ENCODE assay signal across 8 mouse cellular contexts in the genomic region with DNA sequence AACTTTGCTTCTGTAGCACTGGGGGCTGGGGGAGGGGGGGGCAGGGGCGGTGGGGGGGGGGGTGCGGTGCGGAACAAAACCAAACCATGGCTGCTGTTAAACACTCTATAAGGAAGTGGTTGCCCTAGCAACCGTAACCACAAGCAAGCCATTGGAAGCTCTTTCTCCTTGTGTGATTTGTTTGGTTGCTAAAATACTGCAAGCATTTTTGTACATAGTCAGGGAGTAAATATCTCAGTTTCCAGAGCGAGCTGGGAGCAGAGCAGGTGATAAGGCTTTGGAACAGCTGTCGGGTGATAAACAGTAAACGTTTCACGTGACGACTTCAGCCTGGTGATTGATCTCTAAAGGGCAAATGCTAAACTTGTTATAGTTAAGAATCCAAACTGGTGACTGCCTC.
DNase-seq lines count a peak whose midpoint lies in the region; ATAC-seq and TF ChIP-seq lines count a peak whose summit lies in the region.

No protein-coding gene starts in this region.

- H3K36me3 ChIP-seq in kidney, postnatal 0 days (ENCODE audit: insufficient read depth, low read length) = no peaks in the 10 kb centered on the region
- H3K36me3 ChIP-seq in forebrain, embryonic 11.5 days (ENCODE audit: control insufficient read depth, insufficient read depth, low read length) = no peaks in the 10 kb centered on the region
- no peaks in the 10 kb centered on the region for H3K36me3 ChIP-seq in intestine, embryonic 15.5 days
- H3K36me3 ChIP-seq in midbrain, embryonic 12.5 days = no peaks in the 10 kb centered on the region

- H3K27me3 ChIP-seq in kidney, postnatal 0 days (ENCODE audit: insufficient read depth, low read length) = no peaks in the 10 kb centered on the region
- H3K27me3 ChIP-seq in forebrain, embryonic 11.5 days (ENCODE audit: control insufficient read depth, insufficient read depth, low read length) = no peaks in the 10 kb centered on the region
- no peaks in the 10 kb centered on the region for H3K27me3 ChIP-seq in intestine, embryonic 15.5 days (replicated peaks)
- no peaks in the 10 kb centered on the region for H3K27me3 ChIP-seq in midbrain, embryonic 12.5 days

- peak; percentile 53 for DNase-seq in kidney, postnatal 0 days (ENCODE audit: low spot score)
- DNase-seq in kidney, adult 18-20 months = no peak
- no peak for DNase-seq in forebrain, embryonic 11.5 days (ENCODE audit: low spot score)
- DNase-seq in cerebellum, postnatal 4 days (ENCODE audit: low spot score in 2 of 2) = no peak
- no peak for DNase-seq in cerebellum, adult 9-11 months
- DNase-seq in cerebellum, postnatal 14 days = no peak

- no peaks in the 10 kb centered on the region for H3K4me1 ChIP-seq in kidney, postnatal 0 days (replicated peaks; ENCODE audit: insufficient read depth, low read length)
- H3K4me1 ChIP-seq in forebrain, embryonic 11.5 days (replicated peaks; ENCODE audit: control insufficient read depth, insufficient read depth, low read length) = peaks cover 2% of the 10 kb centered on the region; the same call in 1 of the 2 replicates
- no peaks in the 10 kb centered on the region for H3K4me1 ChIP-seq in intestine, embryonic 15.5 days (replicated peaks)
- peaks cover 8% of the 10 kb centered on the region for H3K4me1 ChIP-seq in midbrain, embryonic 12.5 days

- H3K4me2 ChIP-seq in kidney, postnatal 0 days (ENCODE audit: low read length) = peak overlapping the region; percentile 21; the same call in 1 of the 2 replicates
- H3K4me2 ChIP-seq in forebrain, embryonic 11.5 days (ENCODE audit: low read depth, low read length, severe bottlenecking) = no peak overlapping the region
- peak overlapping the region; percentile 39 for H3K4me2 ChIP-seq in intestine, embryonic 15.5 days (replicated peaks)
- peak overlapping the region; percentile 26; the same call in 1 of the 2 replicates for H3K4me2 ChIP-seq in midbrain, embryonic 12.5 days (replicated peaks)

- no peaks in the 10 kb centered on the region for H3K9me3 ChIP-seq in kidney, postnatal 0 days (replicated peaks; ENCODE audit: low read length)
- H3K9me3 ChIP-seq in forebrain, embryonic 11.5 days (ENCODE audit: control insufficient read depth, low read length) = no peaks in the 10 kb centered on the region
- H3K9me3 ChIP-seq in intestine, embryonic 15.5 days = no peaks in the 10 kb centered on the region
- H3K9me3 ChIP-seq in midbrain, embryonic 12.5 days = no peaks in the 10 kb centered on the region

- no peak overlapping the region for H3K9ac ChIP-seq in kidney, postnatal 0 days (ENCODE audit: low read depth, low read length)
- no peak overlapping the region for H3K9ac ChIP-seq in forebrain, embryonic 11.5 days (ENCODE audit: low read length)
- H3K9ac ChIP-seq in intestine, embryonic 15.5 days = no peak overlapping the region
- no peak overlapping the region for H3K9ac ChIP-seq in midbrain, embryonic 12.5 days (replicated peaks)

- H3K4me3 ChIP-seq in kidney, postnatal 0 days (replicated peaks; ENCODE audit: low read depth, low read length) = no peak overlapping the region
- no peak overlapping the region for H3K4me3 ChIP-seq in forebrain, embryonic 11.5 days (ENCODE audit: low read depth, low read length)
- H3K4me3 ChIP-seq in intestine, embryonic 15.5 days (replicated peaks) = no peak overlapping the region
- no peak overlapping the region for H3K4me3 ChIP-seq in midbrain, embryonic 12.5 days

- 22% methylated on average over 9 of the region's 9 CpGs for WGBS in kidney, postnatal 0 days
- WGBS in forebrain, embryonic 11.5 days = 46% methylated on average over 9 of the region's 9 CpGs
- 12% methylated on average over 9 of the region's 9 CpGs for WGBS in intestine, embryonic 15.5 days
- 38% methylated on average over 9 of the region's 9 CpGs for WGBS in midbrain, embryonic 12.5 days

- H3K27ac ChIP-seq in kidney, postnatal 0 days = no peak overlapping the region
- H3K27ac ChIP-seq in forebrain, embryonic 11.5 days (ENCODE audit: low read depth, low read length) = no peak overlapping the region
- H3K27ac ChIP-seq in intestine, embryonic 15.5 days = no peak overlapping the region
- no peak overlapping the region for H3K27ac ChIP-seq in midbrain, embryonic 12.5 days (replicated peaks)

- ATAC-seq in kidney, postnatal 0 days (replicated peaks; ENCODE audit: low FRiP score, low read depth) = no peak
- ATAC-seq in forebrain, embryonic 11.5 days (replicated peaks; ENCODE audit: low FRiP score) = peak; percentile 73
- ATAC-seq in intestine, embryonic 15.5 days = peak; percentile 81
- ATAC-seq in midbrain, embryonic 12.5 days (ENCODE audit: low FRiP score, low read depth) = peak; percentile 75

- no peak for TF ChIP-seq CTCF in kidney, postnatal 0 days (IDR thresholded peaks at IDR 0.05; ENCODE audit: low read depth)
